Mouse (Mus musculus): Measurements from ENCODE around the gene Thbs1.

DNA sequence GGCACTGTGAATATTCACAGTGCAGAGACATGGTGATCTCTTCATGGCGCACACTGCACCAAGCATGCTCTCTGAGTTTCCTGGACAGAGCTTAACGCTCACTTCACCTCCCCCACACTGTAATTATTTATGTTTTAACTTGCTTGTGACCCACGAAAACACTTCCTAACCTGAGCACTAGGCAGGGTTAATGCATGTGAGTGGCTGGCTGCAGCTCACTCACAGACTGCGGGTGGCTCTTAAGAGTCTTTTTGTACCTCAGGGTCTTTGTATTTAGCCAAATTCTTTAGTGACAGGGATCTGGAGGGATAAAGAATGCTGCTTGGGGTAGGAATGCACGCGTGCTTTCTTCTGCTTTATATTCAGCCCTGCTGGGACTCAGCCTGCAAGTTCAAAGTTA, 48.9 kb downstream of the Thbs1 start:
- TF ChIP-seq GATA1 (IDR thresholded peaks at IDR 0.05; ENCODE audit: low read length) (no peak), TAL1 (IDR thresholded peaks at IDR 0.05; ENCODE audit: low read length) (no peak)

Data from erythroblast, embryonic 14.5 days (primary cell).